Mouse (Mus musculus) gastrocnemius, postnatal 10 days (tissue): ENCODE measurements around the gene Paox. TPM values are rescaled to one million over a fixed set of nuclear protein-coding genes. Genes with fewer than 3 reads are reported as not detected.
"Not testable (repeated sequence)": the region's sequence is repeated elsewhere in the genome, so short reads cannot be mapped to it uniquely, and the experiment has no call there.

Experiments
- DNase-seq: peaks from one replicate; pipeline ENCODE4 v3.0.0; 2021; ENCODE audit warnings: mixed read lengths
- total RNA-seq, 2 experiments: library from RNA; stranded (reverse); gene quantifications; 2 replicates each; pipeline ENCODE4 v1.2.3; 2021

Paox gene
- total RNA-seq, 2 experiments from 2014 or later, result 4.7 to 4.8 TPM

DNA sequence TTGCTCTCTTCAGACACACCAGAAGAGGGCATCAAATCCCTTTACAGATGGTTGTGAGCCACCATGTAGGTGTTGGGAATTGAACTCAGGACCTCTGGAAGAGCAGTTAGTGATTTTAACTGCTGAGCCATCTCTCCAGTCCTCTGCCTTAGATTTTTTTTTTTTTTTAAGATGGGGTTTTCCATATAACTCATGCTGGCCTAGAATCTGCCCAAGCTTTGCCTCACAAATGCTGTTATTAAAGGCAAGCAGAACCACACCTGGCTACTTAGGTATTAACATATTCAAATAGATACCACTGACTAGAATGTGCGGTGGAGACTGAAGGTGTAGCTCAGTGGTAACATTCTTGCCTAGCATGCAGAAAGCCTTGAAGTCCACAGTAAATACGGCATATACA is 4.9 kb downstream of the Paox start:
- no peak for DNase-seq

DNA sequence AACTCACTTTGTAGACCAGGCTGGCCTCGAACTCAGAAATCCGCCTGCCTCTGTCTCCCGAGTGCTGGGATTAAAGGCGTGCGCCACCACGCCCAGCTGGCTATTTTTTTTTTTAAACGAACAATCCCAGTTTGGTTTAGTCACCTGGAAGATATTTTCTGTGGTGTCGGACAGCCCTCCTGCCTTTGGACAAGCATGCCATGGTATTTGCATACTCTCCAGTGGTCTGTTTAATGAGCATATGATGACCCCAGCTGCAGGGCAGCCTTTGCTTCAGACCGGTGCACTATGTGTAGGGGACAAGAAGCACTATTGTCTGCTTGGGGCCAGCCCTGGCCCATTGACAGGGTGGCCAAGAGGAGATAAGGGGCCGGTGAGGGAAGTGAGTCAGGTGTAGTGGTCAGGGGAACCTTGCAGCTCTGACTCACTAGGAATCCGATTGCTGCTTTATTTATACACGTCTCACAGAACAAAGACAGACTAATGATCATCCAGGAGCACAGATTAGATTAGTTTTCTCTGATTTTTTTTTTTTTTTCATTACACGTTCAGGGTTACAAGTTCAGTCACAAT is 5.8 kb downstream of the Paox start:
- DNase-seq, result no peak

- DNase-seq, result no peak
Measured at GRCm38 (mm10) chr7:140122765-140123164, 7.2 kb downstream of the Paox start.

DNA sequence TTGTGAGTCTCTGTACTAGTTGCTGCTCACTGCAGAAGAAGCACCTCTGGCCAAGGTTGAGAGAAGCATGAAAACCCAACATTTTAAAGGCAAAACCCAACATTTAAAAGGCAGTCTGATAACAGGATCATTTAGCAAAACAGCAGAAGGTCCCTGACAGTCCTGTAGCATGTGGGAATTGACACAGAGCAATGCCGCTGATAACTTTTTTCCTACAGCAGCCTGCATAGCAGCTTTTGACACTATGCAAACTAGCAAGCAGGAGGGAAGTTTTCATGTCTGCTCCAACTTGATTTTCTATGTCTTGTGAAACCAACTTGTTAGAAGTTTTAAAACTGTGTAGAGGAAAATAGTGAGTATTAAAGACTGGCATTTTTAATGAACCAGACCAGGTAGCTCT is 8.8 kb downstream of the Paox start:
- DNase-seq, result no peak

DNA sequence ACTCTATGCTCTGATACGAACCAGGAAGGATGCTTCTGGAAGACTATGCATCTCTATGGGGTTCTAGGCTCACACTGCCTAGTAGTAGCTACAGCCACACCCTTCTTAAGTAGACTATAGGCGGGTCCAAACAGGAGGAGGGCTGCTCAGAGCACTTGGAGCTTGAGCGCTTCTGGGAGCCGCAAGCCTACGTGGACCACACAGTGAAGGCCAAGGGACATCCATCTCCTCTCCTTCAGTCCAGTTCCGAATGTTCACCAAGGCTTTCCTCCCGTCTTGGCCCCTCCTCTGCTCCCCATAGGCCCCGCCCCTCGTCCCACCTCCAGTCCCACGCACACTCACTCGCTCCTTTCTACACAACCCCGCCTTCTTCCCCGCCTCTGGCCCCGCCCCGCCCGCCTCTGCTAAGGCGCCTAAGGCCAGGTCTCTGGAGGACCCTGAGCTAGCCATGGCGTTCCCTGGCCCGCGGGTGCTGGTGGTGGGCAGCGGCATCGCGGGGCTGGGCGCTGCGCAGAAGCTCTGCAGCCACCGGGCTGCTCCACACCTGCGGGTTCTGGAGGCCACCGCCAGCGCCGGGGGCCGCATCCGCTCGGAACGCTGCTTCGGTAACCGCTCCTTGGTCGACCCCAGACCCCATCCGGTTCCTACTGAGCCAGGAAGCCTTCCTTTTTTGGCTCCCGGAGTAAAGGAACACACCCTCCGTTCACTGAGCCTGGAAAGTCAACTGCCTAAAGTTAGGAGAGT is 9.9 kb downstream of the Paox start:
- DNase-seq, result peak; percentile 93

DNA sequence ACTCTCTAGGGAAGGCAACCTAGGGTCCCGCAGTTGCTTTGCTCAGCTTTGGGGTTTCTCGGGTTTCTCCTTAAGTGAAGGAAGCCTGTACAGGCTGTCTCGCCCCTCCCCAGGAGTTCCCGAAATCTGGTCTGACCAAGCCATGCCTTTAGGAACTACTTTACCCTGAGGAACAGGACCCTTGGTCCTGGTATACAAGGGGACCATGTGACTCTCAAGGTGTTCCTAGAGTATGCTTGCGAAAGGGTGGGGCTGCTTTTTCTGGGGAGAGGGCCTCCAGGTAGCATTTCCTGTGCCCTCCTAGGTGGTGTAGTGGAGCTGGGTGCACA is 10.4 kb downstream of the Paox start:
- DNase-seq, result no peak

DNA sequence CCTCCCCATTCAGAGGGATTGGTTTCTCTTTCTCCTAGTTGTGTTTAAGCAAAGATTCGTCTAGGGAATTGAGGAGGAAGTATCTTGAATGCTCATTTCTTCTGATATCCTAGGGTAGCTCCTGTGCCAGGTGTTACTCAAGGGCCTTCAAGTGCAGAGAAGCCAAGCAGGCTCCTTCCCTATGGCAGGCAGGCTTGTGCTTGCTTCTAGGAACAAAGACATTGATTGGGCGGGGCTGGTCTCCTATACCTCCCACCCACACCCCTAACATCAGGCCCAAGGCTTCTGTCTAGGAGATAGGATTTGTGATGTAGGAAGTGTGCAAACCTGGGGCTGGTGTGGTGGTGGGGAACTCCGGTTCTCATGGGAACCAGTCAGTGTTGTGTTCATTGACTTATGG is 11.3 kb downstream of the Paox start:
- no peak for DNase-seq

- DNase-seq, result no peak
Measured at GRCm38 (mm10) chr7:140127911-140128310, 12.3 kb downstream of the Paox start.

DNA sequence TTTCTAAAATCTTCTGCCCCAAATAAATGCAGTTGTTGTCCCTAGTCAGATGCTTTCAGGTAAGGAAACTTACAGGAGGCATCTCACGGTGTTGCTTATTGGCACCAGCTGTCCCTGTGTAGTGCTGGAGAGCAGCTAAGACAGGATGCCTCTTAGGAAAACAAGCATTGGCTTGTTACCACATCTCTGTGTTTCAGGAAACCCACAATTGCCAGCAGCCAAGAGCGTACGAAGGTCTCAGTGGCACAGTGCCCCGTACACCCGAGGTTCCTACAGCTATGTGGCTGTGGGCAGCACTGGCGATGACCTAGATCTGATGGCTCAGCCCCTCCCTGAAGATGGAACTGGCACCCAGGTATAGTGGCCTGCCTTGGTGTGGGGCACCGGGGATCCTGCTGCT is 16.6 kb downstream of the Paox start:
- not testable (repeated sequence) for DNase-seq

DNA sequence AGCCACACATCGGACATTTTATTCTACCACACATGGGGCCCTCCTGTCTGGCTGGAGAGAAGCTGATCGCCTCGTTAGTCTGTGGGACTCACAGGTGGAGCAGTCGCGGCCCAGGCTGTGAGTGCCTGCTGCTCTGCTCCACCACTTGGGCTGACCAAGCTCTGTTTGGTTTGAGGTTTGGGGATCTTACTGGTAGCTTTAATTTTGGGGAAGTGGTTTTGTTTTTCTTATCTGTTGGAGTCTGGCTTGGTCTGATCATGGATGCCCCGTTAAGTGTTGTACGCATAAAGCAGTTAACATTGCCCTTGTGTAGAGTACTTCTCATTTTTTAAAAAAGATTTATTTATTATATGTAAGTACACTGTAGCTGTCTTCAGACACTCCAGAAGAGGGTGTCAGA is 18.4 kb downstream of the Paox start:
- not testable (repeated sequence) for DNase-seq

DNA sequence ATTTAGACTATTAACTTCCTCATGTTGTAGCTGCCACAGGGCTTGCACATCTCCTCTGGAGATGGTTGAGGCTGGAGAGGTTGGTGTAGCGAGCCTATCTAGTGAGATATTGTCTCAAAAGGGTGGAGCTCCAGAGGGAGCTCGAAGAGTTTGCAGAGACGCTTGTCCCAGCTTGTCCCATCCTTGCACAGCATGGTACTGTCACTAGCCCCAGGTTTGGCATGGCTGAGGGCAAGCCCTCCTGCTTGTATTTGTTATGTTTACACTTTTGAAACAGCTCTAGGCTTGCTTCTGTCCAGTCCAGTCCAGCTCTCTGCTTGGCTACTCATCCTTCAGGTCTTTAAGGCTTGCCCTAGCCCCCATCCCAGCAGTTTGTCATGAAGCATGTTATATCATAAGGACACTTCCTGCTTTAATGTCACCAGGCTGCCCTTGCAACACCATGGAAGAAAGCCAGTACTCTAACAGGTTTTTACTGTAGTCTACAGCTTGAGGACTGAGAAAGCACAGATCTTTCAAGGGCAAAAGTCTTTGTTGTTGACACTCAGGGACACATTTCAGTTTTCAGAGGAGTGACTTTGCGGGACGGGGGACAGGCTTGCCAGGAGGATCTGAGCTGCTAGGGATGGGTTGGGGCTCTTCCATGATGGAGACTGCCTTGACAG is 19.6 kb downstream of the Paox start:
- no peak for DNase-seq

DNA sequence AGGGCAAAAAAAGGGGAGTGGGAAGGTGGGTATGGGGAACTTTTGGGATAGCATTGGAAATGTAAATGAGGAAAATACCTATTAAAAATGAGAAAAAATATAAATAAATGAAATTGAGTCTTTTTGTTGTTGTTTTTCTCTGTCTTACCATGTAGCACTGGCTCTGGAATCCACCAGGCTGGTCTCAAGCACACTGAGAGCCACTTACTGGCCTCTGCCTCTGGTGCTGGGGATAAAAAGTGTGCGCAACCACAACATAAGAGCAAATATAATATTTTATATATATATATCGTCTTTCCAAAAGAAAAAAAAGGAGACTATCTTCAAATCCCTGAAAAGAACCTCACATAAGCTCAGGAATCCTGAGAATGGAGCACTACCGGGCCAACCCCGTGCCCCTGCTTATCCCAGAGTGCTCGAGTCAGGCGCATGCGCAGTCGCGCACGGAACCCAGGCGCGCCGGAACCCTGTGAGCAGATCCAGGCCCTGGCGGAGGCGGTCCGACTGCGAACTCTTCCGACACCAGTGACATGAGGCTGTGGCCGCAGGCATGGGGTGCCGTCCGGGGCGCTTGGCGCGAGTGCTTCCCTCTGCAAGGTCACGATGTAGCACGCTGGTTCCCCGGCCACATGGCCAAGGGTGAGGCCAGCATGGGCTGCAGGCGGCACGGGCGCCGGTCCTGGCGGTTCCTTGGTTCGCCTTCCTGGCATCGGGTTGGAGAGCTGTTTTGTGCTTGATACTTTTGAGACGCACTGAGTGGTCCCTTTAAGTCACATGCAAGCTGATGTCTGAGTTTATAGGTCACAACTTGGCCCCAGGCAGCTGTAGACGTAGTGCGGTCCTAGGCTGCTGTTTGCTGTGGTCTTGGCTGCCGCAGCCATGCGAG is 21.8 kb downstream of the Paox start, which contains the start of gene Mtg1:
Gene Mtg1 (plus strand): TSS at position 430 of the 886 bp plus-strand sequence.
- DNase-seq, result peak; percentile 99

GRCm38 (mm10) chr7:140138021-140138310 is 22.4 kb downstream of the Paox start:
- DNase-seq, result no peak

DNA sequence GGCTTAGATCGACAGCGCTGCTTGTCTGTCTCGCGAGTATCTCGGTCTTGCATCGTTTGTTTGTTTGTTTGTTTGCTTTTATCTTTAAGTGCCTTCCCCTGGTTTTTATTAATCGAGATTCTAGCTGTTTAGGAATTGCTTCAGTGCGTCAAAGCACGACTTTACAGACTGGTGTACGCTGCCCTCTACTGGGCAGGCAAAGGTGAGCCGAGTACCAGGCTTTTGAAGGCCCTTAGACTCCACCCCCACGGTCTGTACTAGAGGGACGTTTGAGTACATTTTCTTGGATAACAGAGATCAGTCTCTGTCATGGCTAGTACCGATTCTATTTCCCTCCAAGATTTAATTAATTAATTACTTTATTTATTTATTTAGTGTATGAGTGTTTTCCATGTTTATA is 25.8 kb downstream of the Paox start:
- peak; percentile 61 for DNase-seq

GRCm38 (mm10) chr7:140144550-140144949 is 29.0 kb downstream of the Paox start:
- DNase-seq, result no peak

DNA sequence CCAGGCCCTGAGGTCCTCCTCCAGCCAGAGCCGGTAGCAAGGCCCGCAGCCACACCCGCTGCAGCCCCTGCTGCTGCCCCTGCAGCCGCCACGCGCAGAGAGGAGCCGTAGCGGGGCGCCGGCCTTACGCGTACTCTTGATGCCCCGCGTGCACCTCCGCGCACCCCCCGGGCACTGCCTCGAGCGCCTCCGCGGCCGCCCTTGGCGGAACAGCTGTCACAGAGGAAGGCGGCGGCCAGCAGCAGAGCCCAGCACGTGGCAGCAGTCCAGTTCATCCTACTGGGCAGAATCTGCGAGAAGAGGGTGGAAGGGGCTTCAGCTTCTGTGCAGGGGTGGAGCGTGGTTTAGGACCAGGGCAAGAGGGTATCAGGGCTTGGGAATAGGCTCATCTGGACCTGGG is 37.8 kb downstream of the Paox start:
- peak; percentile 49 for DNase-seq

GRCm38 (mm10) chr7:140153829-140154217 is 38.2 kb downstream of the Paox start:
- DNase-seq, result no peak

- no peak for DNase-seq
Measured at GRCm38 (mm10) chr7:140154218-140154927, 38.8 kb downstream of the Paox start, which contains the start of gene Sprn. Sprn (minus strand) TSS chr7:140154877.

GRCm38 (mm10) chr7:140160363-140160762 is 44.8 kb downstream of the Paox start:
- DNase-seq, result no peak

DNA sequence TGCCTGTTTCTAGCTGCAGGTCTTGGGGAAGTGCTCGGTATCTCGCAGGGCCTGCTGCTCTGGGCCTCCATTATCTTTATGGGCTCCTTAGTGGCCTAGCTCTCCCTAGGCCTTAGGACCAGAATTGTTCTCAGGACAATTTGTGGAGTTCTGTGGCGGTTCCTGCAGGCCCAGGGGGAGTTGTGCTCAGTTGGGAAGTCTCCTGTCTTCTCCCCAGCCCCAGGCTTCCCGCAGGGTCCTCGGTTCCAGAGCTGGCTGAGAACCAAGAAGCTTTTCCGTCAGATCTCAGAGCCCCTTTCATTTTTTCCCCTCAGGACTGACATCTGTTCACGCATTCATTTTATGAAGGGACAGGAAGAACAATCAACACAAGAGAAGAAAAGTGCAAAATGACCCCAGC is 49.1 kb downstream of the Paox start, which contains the start of gene Olfr522:
Gene Olfr522 (minus strand): TSS at position 101 of the 400 bp plus-strand sequence.
- no peak for DNase-seq

GRCm38 (mm10) chr7:140167950-140168349 is 52.4 kb downstream of the Paox start:
- DNase-seq, result no peak

GRCm38 (mm10) chr7:140169386-140169785 is 53.8 kb downstream of the Paox start:
- DNase-seq, result no peak
